Mouse (Mus musculus): ENCODE measurements around the gene Ffar1. TPM values are rescaled to one million over a fixed set of nuclear protein-coding genes. Genes with fewer than 3 reads are reported as not detected.
A peak's percentile ranks its signal among the peaks of the same experiment; 100 is the strongest.

Gene Ffar1
- total RNA-seq (2021): under 1 TPM in 1 of 2 experiments, not detected in 1; 0.05 TPM

DNA sequence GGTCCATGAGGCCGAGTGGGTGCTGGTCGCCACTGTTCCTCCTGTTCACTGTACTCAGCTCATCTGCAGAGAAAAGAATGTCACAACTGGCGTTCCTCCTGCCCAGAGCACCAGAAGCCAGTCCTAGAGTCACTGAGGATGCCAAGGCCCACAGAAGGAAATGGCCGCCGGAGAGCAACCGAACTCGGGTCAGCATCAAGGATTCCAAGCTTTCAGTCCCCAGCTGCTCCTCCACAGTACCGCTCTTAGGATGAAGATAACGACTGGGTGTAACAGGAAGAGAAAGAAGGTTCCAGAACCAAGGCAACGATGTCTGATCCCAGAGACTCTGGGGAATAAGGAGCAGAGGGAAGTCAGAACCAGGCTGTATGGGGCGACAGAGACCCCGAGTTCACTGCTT, at the start of gene Ffar1:
Gene Ffar1 (minus strand): TSS at position 101 of the 400 bp plus-strand sequence.
- intact Hi-C loops (cut with DNase I): no loop called here
- DNase-seq: no peak

DNA sequence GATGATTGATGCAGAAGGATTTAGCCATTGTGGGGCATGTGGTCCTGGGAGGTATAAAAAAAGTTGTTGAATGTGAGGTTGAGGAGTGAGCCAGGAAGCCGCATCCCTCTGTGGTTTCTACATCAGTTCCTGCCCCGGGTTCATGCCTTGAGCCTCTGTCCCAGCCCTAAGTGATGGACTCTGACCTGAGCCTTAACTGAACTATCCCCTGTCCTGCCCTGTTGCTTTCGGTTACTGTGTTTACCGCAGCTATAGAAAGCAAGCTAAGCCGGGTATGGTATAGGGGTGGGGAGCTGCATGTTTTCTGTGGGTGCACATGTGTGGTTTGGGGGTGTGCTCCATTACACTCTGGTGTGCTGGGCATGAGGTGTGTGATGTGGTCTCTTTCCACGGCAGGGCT, 48.4 kb upstream of the Ffar1 start:
- intact Hi-C loops (cut with DNase I): no loop called here
- DNase-seq: no peak

DNA sequence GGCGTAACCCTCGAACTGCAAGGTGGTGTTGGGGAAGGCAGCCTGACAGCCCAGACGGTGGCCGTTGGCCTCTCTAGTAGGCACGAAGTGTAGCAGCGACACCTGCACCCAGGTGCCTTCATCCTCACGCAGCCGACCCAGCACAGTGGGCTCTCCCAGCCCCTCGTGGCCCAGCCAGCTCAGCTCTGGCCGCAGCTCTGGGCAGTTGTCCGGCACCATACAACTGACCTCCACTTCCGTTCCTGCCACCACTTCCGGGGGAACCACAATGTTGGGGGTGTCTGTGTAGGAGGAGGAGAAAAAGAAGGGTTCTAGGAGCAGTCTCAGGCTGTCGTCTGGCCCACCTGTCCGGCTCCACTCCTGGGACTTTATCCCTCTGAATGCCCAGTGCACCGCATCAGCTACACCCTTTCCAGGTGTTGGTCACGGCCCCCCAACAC, 47.6 kb upstream of the Ffar1 start:
- DNase-seq: no peak
- intact Hi-C loops (cut with DNase I): no loop called here

DNA sequence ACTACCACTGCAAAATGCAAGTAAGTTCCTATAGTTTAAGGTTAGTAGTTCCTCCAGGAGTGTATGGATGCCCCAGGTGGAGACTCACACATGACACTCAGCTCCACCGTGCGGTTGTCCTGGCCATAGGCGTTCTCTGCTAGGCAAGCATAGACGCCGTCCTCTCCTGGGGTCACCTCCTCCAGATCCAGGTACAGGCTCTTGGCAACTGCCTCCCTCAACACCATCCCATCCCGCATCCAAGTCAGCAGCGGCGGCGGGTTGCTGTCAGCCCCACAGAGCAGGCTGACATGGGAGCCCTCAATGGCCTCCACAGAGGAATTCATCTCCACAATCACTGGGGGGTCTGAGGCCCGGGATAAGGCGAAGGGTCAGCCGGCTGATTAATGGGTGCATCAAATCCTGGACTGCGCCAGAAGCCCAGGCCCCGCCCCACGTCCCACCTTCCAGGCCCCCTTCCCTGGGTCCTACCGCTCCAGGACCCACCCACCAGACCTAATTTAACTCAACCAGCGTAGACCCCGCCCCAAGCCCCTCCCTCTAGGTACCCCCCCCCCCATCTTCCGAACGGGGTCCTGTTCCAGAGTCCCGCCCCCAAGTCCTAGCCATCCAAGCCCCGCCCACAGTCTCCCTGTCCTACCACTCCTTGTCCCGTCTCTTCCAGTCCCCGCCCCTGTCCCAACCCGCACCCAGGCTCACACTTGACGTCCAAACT, 47.1 kb upstream of the Ffar1 start:
- no peak for DNase-seq
- intact Hi-C loops (cut with DNase I): no loop called here

- peak in 1 of 2 experiments; percentile 19 for DNase-seq
- intact Hi-C loops (cut with DNase I): loop anchor here (5.0 kb wide), 1 partner anchor 312 kb away; no protein-coding TSS in a partner anchor
Observed at GRCm38 (mm10) chr7:30904042-30904441, 42.7 kb upstream of the Ffar1 start.

- DNase-seq: no peak
- intact Hi-C loops (cut with DNase I): no loop called here
Observed at GRCm38 (mm10) chr7:30895217-30895616, 33.9 kb upstream of the Ffar1 start.

DNA sequence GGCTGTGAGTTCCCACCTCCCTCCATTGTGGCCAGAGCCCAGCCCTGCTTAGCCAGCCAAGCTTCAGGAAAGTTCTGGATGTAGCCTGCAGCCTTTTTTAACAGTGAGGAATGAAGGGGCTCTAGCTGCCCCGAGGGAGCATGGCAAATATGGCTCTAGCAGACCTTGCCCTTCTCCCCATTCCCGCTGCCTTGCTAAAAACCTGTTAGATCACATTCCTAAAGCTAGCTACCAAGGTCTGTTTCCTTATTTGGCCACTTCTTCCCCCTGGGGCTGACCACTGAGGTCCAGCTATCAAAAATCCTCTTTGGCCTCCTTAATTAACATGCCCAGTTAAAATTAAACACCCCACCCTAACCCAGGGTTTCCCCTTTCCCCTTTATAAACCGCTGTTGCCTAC, 31.2 kb upstream of the Ffar1 start:
- DNase-seq: no peak
- intact Hi-C loops (cut with DNase I): no loop called here

DNA sequence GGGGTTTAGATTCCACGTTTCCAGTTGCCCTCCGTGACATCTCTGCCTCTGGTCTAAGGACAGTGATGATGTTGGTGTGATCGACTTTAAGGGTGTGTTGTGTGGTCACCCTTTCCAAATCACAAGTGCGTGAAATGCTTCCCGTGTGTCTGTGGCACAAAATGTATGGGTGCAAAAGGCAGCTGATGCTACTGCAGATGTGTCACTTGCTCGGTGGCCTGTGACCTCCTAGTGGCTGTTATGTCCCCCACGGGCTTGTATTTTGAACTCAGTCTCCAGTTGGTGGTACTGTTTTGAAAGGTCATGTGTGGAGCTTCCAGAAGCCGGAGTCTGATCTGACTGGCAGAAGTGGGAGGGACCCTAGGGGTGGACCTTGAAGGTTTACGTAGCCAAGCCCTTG, 30.4 kb upstream of the Ffar1 start:
- intact Hi-C loops (cut with DNase I): no loop called here
- DNase-seq: no peak

- intact Hi-C loops (cut with DNase I): no loop called here
- DNase-seq: no peak
Observed at GRCm38 (mm10) chr7:30890681-30891080, 29.3 kb upstream of the Ffar1 start.

DNA sequence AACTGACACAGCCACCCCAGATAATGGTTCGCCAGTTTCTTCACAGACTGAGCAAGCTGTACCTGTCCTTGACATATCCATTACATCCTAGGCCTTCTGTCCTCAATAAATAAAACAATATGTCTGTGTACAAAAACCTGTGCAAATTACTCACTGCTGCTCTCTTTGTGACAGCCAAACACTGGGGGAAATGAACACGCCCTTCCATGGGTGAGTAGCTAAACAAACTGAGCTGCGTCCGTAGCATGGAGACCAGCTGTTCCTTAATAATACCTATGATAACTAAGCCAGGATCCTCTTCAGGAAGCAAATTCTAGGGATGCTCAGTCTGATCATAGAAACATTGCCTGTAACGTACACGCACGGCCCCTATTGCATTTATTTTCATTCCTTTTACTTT, 27.4 kb upstream of the Ffar1 start:
- DNase-seq: no peak
- intact Hi-C loops (cut with DNase I): no loop called here

- DNase-seq: peak in 1 of 2 experiments; percentile 7
- intact Hi-C loops (cut with DNase I): no loop called here
Observed at GRCm38 (mm10) chr7:30887568-30888188, 26.3 kb upstream of the Ffar1 start.

DNA sequence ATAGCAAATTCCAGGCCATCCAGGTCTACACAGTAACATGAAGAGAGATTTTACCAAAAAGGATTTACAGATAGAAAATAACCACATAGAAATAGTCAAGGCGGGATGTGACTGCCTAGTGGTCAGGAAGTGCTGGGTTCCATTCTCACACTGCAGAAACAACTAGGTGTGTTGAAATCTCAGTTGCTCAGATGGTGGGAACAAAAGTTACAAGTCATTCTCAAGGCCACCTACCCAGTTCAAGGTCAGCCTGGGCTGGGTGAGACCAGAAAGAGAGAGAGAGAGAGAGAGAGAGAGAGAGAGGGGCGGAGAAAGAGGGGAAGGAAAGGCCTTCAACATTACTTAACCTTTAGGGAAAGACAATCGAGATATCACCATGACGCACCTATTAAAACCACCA, 25.5 kb upstream of the Ffar1 start:
- intact Hi-C loops (cut with DNase I): no loop called here
- DNase-seq: no peak

- no peak for DNase-seq
- intact Hi-C loops (cut with DNase I): no loop called here
Observed at GRCm38 (mm10) chr7:30884047-30884446, 22.7 kb upstream of the Ffar1 start.

DNA sequence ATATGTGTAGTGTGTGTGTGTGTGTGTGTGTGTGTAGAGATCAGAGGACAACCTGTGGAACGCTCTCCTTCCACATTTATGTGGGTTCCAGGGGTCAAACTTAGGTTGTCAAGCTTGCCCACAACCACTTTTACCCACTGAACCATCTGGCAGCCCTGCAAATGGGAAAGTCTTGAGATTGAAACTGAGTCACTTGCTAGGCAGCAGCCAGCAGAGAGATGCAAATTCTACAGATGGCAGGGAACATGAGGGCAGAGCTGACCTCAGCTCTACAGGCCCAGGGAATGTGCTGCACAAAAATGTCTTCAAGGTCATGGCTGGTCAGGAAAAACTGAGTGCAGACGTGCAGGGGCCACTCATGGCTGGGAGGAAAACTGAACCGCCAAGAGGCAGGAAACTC, 20.0 kb upstream of the Ffar1 start:
- no peak for DNase-seq
- intact Hi-C loops (cut with DNase I): no loop called here

GRCm38 (mm10) chr7:30880176-30880575, 18.8 kb upstream of the Ffar1 start, which contains the start of gene Cd22:
Gene Cd22, minus strand, starts transcription at chr7:30880342.
- intact Hi-C loops (cut with DNase I): no loop called here
- no peak for DNase-seq

DNA sequence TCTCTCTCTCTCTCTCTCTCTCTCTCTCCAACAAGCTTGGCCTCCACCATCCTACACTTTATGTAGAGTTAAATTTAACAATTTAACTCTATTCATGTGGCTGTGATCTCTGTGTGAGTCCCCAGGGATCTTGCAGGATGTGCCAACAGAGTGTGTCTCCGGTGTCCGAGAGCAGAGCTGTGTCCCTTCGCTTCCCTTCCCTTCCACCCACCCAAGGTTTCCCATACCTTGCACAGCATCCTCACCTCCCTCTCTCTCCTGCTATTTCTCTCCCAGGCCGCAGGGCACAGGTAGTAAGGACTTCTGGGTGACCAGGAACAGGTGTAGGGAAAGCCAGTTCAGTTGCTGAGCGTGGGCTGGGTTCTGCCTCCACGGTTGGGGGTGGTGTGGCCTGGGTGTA, 17.6 kb upstream of the Ffar1 start:
- no peak for DNase-seq
- intact Hi-C loops (cut with DNase I): no loop called here

DNA sequence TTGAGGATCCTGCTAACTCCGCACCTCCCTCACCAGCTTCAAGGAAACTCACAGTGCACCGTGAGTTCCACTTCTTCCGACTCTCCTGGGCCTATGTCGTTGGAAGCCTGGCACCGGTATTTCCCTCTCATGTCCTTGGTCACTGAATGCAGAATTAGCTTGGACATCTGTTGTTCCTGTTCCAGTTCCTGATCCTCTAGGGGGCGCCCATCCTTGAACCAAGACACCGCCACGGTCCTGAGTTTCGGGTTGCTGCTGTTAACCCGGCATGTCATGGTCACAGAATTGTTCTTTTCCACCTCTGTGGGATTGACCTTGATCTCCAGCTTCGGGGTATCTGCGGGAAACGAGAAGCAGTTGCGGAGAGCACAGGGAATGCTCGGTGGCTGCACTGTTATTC, 11.7 kb upstream of the Ffar1 start:
- intact Hi-C loops (cut with DNase I): loop anchor here (1.0 to 5.0 kb wide), 3 partner anchors 84 to 204 kb away; partner anchors contain the start of genes Fam187b, Fxyd3, Lsr and Usf2
- peak; percentile 74 to 84 for DNase-seq

GRCm38 (mm10) chr7:30863386-30863785, 2.0 kb upstream of the Ffar1 start:
- DNase-seq: peak in 1 of 2 experiments; percentile 21
- intact Hi-C loops (cut with DNase I): no loop called here

DNA sequence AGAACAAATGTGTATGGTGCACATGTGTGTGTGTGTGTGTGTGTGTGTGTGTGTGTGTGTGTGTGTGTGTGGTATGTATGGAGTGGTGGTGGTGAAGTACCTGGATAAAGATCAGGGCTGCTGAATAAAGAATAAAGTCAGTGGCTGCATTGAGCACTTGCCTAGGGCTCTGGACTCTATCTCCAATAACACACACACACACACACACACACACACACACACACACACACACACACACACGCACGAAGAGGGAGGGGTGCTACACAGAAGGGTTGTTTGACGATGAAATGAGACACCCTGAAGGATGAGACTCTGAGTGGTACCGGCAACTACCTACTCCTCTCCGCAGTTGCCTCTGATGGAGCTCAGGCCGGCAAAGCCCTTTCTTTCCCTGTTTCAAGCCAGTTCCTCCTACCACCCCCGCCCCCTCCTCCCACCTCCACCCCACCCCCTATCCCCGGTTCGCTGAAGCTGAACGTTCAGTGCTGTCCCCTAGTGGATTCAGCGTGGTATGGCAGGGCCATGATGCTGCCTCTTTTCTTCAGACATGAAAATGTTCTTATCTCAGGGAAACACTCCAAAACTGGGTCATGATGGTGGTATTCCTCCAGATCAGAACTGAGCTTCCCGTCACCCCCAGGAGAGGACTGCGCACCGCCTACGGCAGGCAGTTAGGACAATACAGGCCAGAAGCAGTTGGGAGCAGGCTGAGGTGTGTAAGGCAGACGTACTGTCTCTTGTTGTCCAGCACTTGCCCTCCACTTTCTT, 1.5 kb downstream of the Ffar1 start:
- DNase-seq: peak; percentile 52 to 70

DNA sequence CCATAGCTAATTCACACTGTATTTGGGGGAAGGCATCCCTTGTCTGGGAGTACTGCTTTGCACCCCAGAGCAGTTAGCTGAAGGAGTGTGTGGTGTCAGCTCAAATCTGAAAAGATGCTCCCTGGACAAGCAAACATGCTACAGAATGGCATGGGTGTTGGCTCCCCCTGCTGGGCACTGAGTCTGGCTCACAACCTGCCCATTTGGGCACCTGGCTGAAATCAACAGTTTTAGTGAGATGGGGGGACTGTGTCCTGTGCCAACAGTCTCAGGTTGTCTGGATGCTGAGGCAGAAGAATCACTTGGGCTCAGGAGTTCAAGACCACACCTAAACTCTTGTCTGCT, 2.1 kb downstream of the Ffar1 start:
- intact Hi-C loops (cut with DNase I): loop anchor here (2.0 kb wide), 1 partner anchor 270 kb away; the partner anchor contains the start of gene Kmt2b
- peak; percentile 66 to 83 for DNase-seq

More for the DNA sequence above, 1.5 kb downstream of the Ffar1 start:
- intact Hi-C loops (cut with DNase I): loop anchor here (2.0 kb wide), 1 partner anchor 271 kb away; the partner anchor contains the start of gene Kmt2b

DNA sequence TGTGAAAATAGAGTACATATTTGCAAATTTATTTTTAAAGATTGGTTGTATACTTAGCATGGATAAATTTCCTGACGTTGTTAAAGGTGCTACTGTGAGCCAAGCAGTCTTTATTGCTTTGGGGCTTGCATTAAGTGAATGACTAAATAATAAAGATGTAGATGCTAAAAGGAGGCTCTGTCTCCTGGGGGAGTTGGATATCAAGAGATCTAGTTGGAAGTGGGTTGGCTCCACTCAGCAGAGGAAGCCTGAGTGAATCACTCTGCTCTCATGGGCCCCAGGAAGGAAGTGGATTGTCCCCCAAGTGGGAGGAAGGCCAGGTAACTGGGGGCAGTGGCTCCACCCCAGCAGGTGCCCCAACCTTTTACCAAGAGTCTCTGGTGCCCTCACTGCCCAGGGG, 3.6 kb downstream of the Ffar1 start:
- no peak for DNase-seq
- intact Hi-C loops (cut with DNase I): loop anchor here (2.0 kb wide), 1 partner anchor 269 kb away; the partner anchor contains the start of gene Kmt2b

Data from heart, postnatal 10 days (tissue).